Mouse (Mus musculus) lung, adult 2 months (tissue): ENCODE data around the gene Trim37. TPM values are rescaled to one million over a fixed set of nuclear protein-coding genes. Genes with fewer than 3 reads are reported as not detected.

Source experiments
- DNase-seq: peaks from one replicate; pipeline ENCODE4 v3.0.0; 2022
- H3K4me1 ChIP-seq: fragments of 200-500 bp; 2 replicates; pipeline ENCODE4 v1.6.1; 2011; ENCODE audit warnings: low read length; ENCODE audit not compliant: control insufficient read depth, insufficient read depth
- H3K4me3 ChIP-seq: fragments of 200-500 bp; replicated peaks from 2 replicates; pipeline ENCODE3; 2011; ENCODE audit warnings: low read depth, mild to moderate bottlenecking, control low read depth, low read length; ENCODE audit errors: extremely low read depth
- CTCF ChIP-seq: fragments of 200-500 bp; IDR thresholded peaks from 2 replicates; pipeline ENCODE4 v1.5.1; 2011; ENCODE audit warnings: mild to moderate bottlenecking, low read length, control low read depth; ENCODE audit not compliant: insufficient read depth
- POLR2A ChIP-seq: fragments of 200-500 bp; IDR thresholded peaks from 2 replicates; pipeline ENCODE4 v1.6.1; 2011; ENCODE audit warnings: low read depth, mild to moderate bottlenecking, control low read depth, low read length, borderline replicate concordance; ENCODE audit errors: extremely low read depth
- WGBS: fragments of 180-500 bp; shearing (Covaris S2); methylation state at CpG from one replicate; pipeline ENCODE4 v1.1.7; 2018; 5-methylcytosine and 5-hydroxymethylcytosine counted together
- polyA plus RNA-seq: library from polyadenylated mRNA; depleted of rRNA; stranded (reverse); fragments of >200 nt; gene quantifications from 2 replicates; pipeline ENCODE4 v1.2.3, GENCODE M21; 2012

The Trim37 gene
- polyA plus RNA-seq, 1 experiment: 3.6 TPM

- no peak for DNase-seq
- 57% methylated on average over 5 of the region's 5 CpGs for WGBS
- no peak overlapping the region for H3K4me3 ChIP-seq
- no peaks in the 10 kb centered on the region for H3K4me1 ChIP-seq
- TF ChIP-seq POLR2A (no peak), CTCF (no peak)
These were observed 85.4 kb downstream of the Trim37 start for GRCm38 (mm10) chr11:87212313-87212712.

DNA sequence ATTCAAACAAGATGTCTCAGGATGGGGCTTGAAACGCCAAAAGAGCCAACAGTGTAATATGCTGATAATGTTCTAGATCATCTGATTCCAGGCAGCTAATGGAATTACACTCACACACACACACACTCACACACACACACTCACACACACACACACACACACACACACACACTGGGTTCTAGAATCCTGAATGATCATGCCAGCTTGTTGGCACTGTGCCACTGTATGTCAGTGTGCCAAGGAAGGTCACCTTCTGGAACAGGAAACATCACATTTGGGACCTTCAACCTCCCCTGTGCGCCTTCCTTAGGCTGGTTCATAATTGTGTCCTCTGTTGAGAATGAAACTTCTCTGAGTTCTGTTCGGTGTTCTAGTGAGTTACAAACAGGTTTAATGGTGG is 95.8 kb downstream of the Trim37 start:
- 56% methylated on average over 3 of the region's 3 CpGs for WGBS
- no peak overlapping the region for H3K4me3 ChIP-seq
- H3K4me1 ChIP-seq: peaks cover 3% of the 10 kb centered on the region
- TF ChIP-seq POLR2A (no peak), CTCF (no peak)
- DNase-seq: no peak

DNA sequence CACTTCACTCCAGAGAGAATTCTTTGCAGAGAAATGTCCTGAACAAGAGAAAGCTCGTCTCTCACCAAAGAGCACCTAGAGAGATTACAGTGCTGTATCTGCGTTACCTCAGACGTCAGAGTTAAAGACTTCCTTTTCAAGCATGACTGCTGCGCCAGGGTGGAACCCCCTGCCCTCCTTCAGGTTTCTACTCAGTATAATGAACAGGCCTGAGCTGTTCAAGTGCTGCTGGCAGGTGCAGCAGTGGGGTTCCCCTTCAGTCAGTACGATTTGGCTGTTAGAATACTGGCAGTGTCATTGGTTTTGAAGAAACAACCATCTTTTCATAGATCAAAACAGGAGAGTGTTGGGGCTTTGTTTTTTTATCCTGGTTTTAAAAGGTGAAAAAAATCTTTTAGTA is 100.2 kb downstream of the Trim37 start:
- 78% methylated on average over 5 of the region's 5 CpGs for WGBS
- no peak overlapping the region for H3K4me3 ChIP-seq
- no peak for TF ChIP-seq POLR2A
- TF ChIP-seq CTCF: no peak

GRCm38 (mm10) chr11:87233377-87233776 is 106.5 kb downstream of the Trim37 start:
- WGBS: 83% methylated on average over 5 of the region's 5 CpGs
- Histone ChIP-seq H3K4me3 (no peak overlapping the region), H3K4me1 (no peaks in the 10 kb centered on the region)
- DNase-seq: no peak
- no peak for TF ChIP-seq POLR2A
- TF ChIP-seq CTCF: no peak

More for the DNA sequence above, 100.2 kb downstream of the Trim37 start:
- DNase-seq: no peak
- peaks cover 3% of the 10 kb centered on the region for H3K4me1 ChIP-seq

- no peak overlapping the region for H3K4me3 ChIP-seq
- H3K4me1 ChIP-seq: no peaks in the 10 kb centered on the region
- DNase-seq: no peak
- TF ChIP-seq CTCF (no peak), POLR2A (no peak)
- 87% methylated on average over 12 of the region's 12 CpGs for WGBS
These were observed 108.0 kb downstream of the Trim37 start for GRCm38 (mm10) chr11:87234743-87235485.

GRCm38 (mm10) chr11:87235486-87235872 is 108.6 kb downstream of the Trim37 start:
- no peak for DNase-seq
- H3K4me3 ChIP-seq: no peak overlapping the region
- H3K4me1 ChIP-seq: no peaks in the 10 kb centered on the region
- TF ChIP-seq POLR2A: no peak
- TF ChIP-seq CTCF: no peak
- 52% methylated on average over 5 of the region's 5 CpGs for WGBS

DNA sequence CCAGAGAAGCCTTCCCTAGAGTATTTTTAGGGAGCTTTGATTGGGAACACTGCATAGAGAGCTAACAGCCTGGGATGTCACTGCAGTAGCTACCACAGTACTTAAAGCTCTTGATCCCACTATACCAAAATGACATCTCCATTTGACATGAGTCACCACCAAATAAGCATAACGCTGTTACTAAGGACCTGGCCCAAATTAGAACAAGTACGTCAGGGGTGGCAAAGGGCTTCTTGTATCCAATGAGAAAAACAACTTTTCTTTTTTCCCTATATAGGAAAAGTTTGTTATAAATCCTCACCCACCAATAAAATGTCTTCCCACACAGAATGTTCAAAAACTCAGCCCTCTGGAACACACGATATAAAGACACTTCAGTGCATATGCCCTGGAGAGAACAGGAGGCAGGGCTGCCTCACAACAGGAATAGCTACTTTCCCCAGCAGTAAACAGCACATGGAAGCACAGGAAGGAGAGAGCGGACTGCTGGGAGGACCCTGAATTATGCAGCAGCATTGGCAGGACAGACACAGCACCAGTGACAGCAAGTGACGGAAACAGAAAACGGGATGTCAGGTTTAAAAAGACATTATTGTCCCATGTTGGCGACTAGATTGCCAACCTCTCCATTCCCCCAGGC is 112.1 kb downstream of the Trim37 start:
- Histone ChIP-seq H3K4me1 (no peaks in the 10 kb centered on the region), H3K4me3 (no peak overlapping the region)
- 77% methylated on average over 7 of the region's 7 CpGs for WGBS
- TF ChIP-seq POLR2A (no peak), CTCF (no peak)
- no peak for DNase-seq

GRCm38 (mm10) chr11:87240141-87240832 is 113.4 kb downstream of the Trim37 start:
- Histone ChIP-seq H3K4me1 (no peaks in the 10 kb centered on the region), H3K4me3 (no peak overlapping the region)
- WGBS: 83% methylated on average over 15 of the region's 15 CpGs
- no peak for TF ChIP-seq CTCF
- no peak for TF ChIP-seq POLR2A
- no peak for DNase-seq

DNA sequence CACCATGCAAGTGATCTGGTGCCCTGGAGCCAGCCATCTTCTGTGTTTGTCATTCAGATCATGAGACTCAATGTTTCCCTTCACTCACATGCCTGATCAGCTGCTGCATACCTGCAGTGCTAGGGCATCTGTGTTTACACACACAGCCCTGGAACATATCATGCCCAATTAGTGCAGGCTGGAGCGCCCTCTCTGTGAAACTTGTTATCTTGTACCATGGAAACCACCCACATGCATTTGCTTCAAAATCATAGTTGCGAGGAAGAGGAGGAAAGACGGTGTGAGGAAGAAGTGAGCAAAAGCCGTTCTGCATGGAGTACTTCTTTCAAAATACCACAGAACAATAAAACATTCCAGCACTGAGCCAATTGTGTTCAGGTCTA is 113.9 kb downstream of the Trim37 start:
- no peak for DNase-seq
- H3K4me1 ChIP-seq: no peaks in the 10 kb centered on the region
- no peak overlapping the region for H3K4me3 ChIP-seq
- 85% methylated on average over 4 of the region's 4 CpGs for WGBS
- TF ChIP-seq POLR2A (no peak), CTCF (no peak)
